Mouse (Mus musculus) limb, embryonic 11.5 days (tissue): Measurements from ENCODE around the gene Mif. TPM values are rescaled to one million over a fixed set of nuclear protein-coding genes. Genes with fewer than 3 reads are reported as not detected.

Source experiments
- ATAC-seq: fragments of 200-750 bp; cut with Nextera tagmentation; 2 replicates; pipeline ENCODE4 v1.8.0; 2017; ENCODE audit warnings: low read depth; ENCODE audit not compliant: insufficient number of reproducible peaks, low FRiP score, low TSS enrichment
- DNase-seq: peaks from one replicate; pipeline ENCODE4 v3.0.0-alpha.2; 2015; ENCODE audit warnings: low spot score
- H3K27ac ChIP-seq: fragments of 300-500 bp; sonication (generic); replicated peaks from 2 replicates; pipeline ENCODE4 v1.5.1; 2014; ENCODE audit warnings: low read depth, mild to moderate bottlenecking, low read length
- H3K27me3 ChIP-seq: fragments of 300-500 bp; sonication (generic); 2 replicates; pipeline ENCODE4 v1.6.1; 2014; ENCODE audit warnings: mild to moderate bottlenecking, low read length, mixed read lengths; ENCODE audit not compliant: control insufficient read depth, insufficient read depth
- H3K36me3 ChIP-seq: fragments of 300-500 bp; sonication (generic); 2 replicates; pipeline ENCODE4 v1.6.1; 2014; ENCODE audit warnings: mild to moderate bottlenecking, low read length, moderate library complexity, mixed read lengths; ENCODE audit not compliant: control insufficient read depth, insufficient read depth
- H3K4me1 ChIP-seq: fragments of 300-500 bp; sonication (generic); 2 replicates; pipeline ENCODE4 v1.6.1; 2014; ENCODE audit warnings: low read length, mixed read lengths; ENCODE audit not compliant: control insufficient read depth, insufficient read depth
- H3K4me2 ChIP-seq: fragments of 300-500 bp; sonication (generic); 2 replicates; pipeline ENCODE4 v1.6.1; 2014; ENCODE audit warnings: low read depth, mild to moderate bottlenecking, moderate library complexity; ENCODE audit not compliant: severe bottlenecking
- H3K4me3 ChIP-seq: fragments of 300-500 bp; sonication (generic); 2 replicates; pipeline ENCODE4 v1.5.1; 2014; ENCODE audit warnings: low read depth, low read length
- H3K9ac ChIP-seq: fragments of 300-500 bp; sonication (generic); 2 replicates; pipeline ENCODE4 v1.6.1; 2014; ENCODE audit warnings: mild to moderate bottlenecking, low read length
- H3K9me3 ChIP-seq: fragments of 300-500 bp; sonication (generic); 2 replicates; pipeline ENCODE4 v1.6.1; 2016; ENCODE audit warnings: low read length; ENCODE audit not compliant: control insufficient read depth
- WGBS: fragments of 180-500 bp; shearing (Covaris S2); extraction: QIAGEN DNeasy Blood & Tissue Kit; methylation state at CpG from one replicate; pipeline ENCODE4 v1.1.7; 2014; 5-methylcytosine and 5-hydroxymethylcytosine counted together
- polyA plus RNA-seq: library from polyadenylated mRNA; unstranded; fragments of >200 nt; fragmentation: Nextera tagmentation; extraction: Ambion mirVana; gene quantifications from 2 replicates; pipeline ENCODE4 v1.2.1, GENCODE M21; 2014

Gene Mif
- polyA plus RNA-seq, 1 experiment from 2014 or later, result 2,699 TPM

DNA sequence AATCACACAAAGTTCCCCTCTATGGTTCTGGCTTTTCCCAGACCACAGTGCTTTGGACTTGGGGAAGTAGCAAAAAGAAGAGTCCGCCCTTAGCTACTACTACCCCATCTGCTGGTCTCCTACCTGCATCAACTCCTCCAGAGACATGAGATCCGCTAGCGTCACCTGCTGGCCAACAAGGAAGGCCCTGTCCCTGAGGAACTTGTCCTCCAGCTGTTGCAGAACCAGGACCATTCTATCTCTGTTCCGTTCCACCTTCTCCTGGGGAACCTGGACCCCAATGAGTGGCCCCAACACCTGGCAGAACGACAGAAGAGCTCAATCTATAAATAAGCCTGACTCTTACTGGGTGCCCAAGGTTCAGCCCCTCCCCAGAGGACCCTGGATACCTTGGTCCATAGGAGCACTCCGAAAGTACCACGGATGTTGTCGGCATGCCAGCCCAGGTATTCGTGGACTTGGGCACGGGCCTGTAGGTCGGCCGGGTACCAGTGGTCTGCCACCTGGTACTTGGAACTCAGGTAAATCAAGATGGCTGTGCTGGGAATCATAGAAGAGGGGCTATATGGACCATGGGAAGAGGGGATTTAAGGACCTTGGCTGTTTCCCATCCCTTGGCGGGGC lies 27.7 kb downstream of the Mif start:
- DNase-seq (peak; percentile 60), ATAC-seq (no peak)
- no peak overlapping the region for H3K4me3 ChIP-seq
- H3K9ac ChIP-seq, result no peak overlapping the region
- H3K4me2 ChIP-seq, result no peak overlapping the region
- H3K4me1 ChIP-seq, result 0 out of 2 replicates have a peak, but pooled peaks cover 4% of the 10 kb centered on the region
- H3K27ac ChIP-seq, result no peak overlapping the region
- H3K36me3 ChIP-seq, result no peaks in the 10 kb centered on the region
- WGBS, result 65% methylated on average over 13 of the region's 13 CpGs
- no peaks in the 10 kb centered on the region for H3K9me3 ChIP-seq
- H3K27me3 ChIP-seq, result no peaks in the 10 kb centered on the region

DNA sequence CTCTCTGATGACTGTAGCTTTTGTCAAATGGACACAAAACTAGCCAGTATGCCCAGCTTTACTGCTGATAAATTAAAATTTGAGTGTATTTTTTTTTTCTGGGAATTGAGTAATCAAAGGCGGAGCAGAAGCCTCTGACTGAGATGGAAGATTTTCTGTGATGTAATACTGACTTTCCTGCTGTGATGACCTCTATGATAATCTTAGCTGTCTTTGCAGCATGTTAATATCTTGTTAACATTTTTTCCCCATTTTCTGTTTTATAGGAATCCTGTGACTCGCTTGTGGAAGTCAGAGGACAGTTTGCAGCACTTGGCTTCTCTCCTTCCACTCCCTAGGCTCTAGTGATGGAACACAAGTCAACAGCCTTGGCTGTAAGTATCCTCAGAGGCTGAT lies 29.8 kb downstream of the Mif start:
- DNase-seq (no peak), ATAC-seq (no peak)
- Histone ChIP-seq H3K4me2 (no peak overlapping the region), H3K9me3 (no peaks in the 10 kb centered on the region), H3K4me3 (no peak overlapping the region), H3K9ac (no peak overlapping the region), H3K27ac (no peak overlapping the region), H3K27me3 (no peaks in the 10 kb centered on the region), H3K36me3 (no peaks in the 10 kb centered on the region), H3K4me1 (0 out of 2 replicates have a peak, but pooled peaks cover 2% of the 10 kb centered on the region)
- 85% methylated on average over 2 of the region's 2 CpGs for WGBS

DNA sequence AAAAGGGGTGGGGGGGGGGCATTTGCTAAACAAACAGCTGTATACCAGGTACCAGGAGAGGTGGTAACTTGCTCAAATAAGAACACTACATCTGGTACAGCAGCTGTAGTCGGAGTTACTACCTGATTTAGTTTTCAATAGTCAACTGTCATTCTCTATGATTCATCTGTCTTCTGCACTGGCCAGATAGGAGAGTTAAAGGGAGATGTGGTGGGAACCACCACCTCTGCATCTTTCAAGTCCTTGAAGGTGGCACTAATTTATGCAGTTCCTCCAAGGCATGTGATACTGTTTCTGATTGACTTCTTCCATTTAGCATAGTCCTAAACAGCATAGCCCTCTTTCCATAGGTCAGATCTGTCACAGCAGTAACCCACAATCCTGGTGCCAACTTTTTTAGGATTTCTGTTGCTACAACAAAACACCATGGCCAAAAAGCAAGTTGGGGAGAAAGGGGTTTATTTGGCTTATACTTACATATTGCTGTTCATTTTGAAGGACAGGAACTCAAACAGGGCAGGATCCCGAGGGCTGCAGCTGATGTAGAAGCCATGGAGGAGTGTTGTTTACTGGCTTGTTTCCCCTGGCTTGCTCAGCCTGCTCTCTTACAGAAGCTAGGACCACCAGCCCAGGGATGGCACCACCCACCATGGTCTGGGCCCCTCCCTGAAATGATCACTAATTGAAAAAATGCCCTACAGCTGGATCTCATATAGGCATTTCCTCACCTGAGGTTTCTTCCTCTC lies 30.3 kb downstream of the Mif start:
- no peak for ATAC-seq
- DNase-seq, result no peak
- no peak overlapping the region for H3K27ac ChIP-seq
- H3K4me1 ChIP-seq, result no peaks in the 10 kb centered on the region
- no peaks in the 10 kb centered on the region for H3K9me3 ChIP-seq
- H3K9ac ChIP-seq, result no peak overlapping the region
- H3K4me2 ChIP-seq, result no peak overlapping the region
- no peaks in the 10 kb centered on the region for H3K27me3 ChIP-seq
- WGBS, result 83% methylated on average over 2 of the region's 2 CpGs
- no peak overlapping the region for H3K4me3 ChIP-seq
- no peaks in the 10 kb centered on the region for H3K36me3 ChIP-seq

DNA sequence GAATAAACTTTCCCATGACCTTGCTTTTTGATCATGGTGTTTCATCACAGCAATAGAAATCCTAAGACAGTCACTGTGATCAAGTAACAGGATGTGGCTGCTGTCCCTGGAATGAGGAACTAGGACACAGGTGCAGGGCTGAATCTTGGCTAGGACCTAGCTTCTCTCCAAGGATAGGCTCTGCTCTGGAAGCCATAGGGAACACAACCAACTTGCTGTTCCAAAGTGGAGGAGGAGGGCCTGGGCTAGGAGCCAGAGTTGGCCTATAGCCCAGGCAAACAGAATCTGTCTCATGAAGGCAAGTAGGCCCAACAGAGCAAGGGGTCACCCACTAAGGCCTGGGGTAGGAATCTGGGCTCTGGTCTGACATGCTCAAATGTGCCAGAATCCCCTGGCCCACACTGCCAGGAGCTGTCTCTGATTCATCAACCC lies 31.5 kb downstream of the Mif start:
- H3K27me3 ChIP-seq, result no peaks in the 10 kb centered on the region
- no peaks in the 10 kb centered on the region for H3K36me3 ChIP-seq
- H3K9ac ChIP-seq, result no peak overlapping the region
- no peak overlapping the region for H3K4me2 ChIP-seq
- no peak overlapping the region for H3K4me3 ChIP-seq
- DNase-seq (no peak), ATAC-seq (no peak)
- H3K4me1 ChIP-seq, result no peaks in the 10 kb centered on the region
- no peaks in the 10 kb centered on the region for H3K9me3 ChIP-seq
- no peak overlapping the region for H3K27ac ChIP-seq

GRCm38 (mm10) chr10:75827668-75828360 lies 32.2 kb downstream of the Mif start:
- H3K4me3 ChIP-seq, result no peak overlapping the region
- DNase-seq (no peak), ATAC-seq (no peak)
- no peak overlapping the region for H3K27ac ChIP-seq
- H3K9me3 ChIP-seq, result no peaks in the 10 kb centered on the region
- H3K4me2 ChIP-seq, result no peak overlapping the region
- no peaks in the 10 kb centered on the region for H3K4me1 ChIP-seq
- H3K27me3 ChIP-seq, result no peaks in the 10 kb centered on the region
- 91% methylated on average over 4 of the region's 4 CpGs for WGBS
- H3K36me3 ChIP-seq, result no peaks in the 10 kb centered on the region
- H3K9ac ChIP-seq, result no peak overlapping the region

- Histone ChIP-seq H3K9ac (no peak overlapping the region), H3K9me3 (no peaks in the 10 kb centered on the region), H3K4me3 (no peak overlapping the region), H3K36me3 (no peaks in the 10 kb centered on the region), H3K27me3 (no peaks in the 10 kb centered on the region), H3K4me2 (no peak overlapping the region), H3K27ac (no peak overlapping the region), H3K4me1 (no peaks in the 10 kb centered on the region)
- no peak for ATAC-seq
- 91% methylated on average over 4 of the region's 4 CpGs for WGBS
- no peak for DNase-seq
Observed at GRCm38 (mm10) chr10:75824530-75824929, 35.5 kb downstream of the Mif start.

- DNase-seq (no peak), ATAC-seq (no peak)
- WGBS, result 84% methylated on average over 1 of the region's 1 CpGs
- Histone ChIP-seq H3K27me3 (no peaks in the 10 kb centered on the region), H3K9me3 (no peaks in the 10 kb centered on the region), H3K27ac (no peak overlapping the region), H3K4me3 (no peak overlapping the region), H3K4me2 (no peak overlapping the region), H3K9ac (no peak overlapping the region), H3K36me3 (no peaks in the 10 kb centered on the region), H3K4me1 (no peaks in the 10 kb centered on the region)
Observed at GRCm38 (mm10) chr10:75823782-75824181, 36.3 kb downstream of the Mif start.

- Histone ChIP-seq H3K27ac (no peak within 1 kb of the TSS), H3K4me2 (no peak within 1 kb of the TSS), H3K27me3 (no peaks in the 10 kb centered on the region), H3K4me3 (no peak within 1 kb of the TSS), H3K9me3 (no peaks in the 10 kb centered on the region), H3K9ac (no peak within 1 kb of the TSS), H3K4me1 (no peaks in the 10 kb centered on the region), H3K36me3 (no peaks in the 10 kb centered on the region)
- WGBS, result 93% methylated on average over 2 of the region's 2 CpGs
- DNase-seq (no peak), ATAC-seq (no peak)
Observed at GRCm38 (mm10) chr10:75822443-75822842, 37.6 kb downstream of the Mif start, which contains the start of gene Gstt4. TSS of gene Gstt4 (minus strand) at chr10:75822543.
